Mouse (Mus musculus): ENCODE results near the gene Ccnf. TPM values are rescaled to one million over a fixed set of nuclear protein-coding genes. Genes with fewer than 3 reads are reported as not detected.

Ccnf gene
- polyA plus RNA-seq, 1 experiment from 2014 or later, result 81.5 TPM

DNA sequence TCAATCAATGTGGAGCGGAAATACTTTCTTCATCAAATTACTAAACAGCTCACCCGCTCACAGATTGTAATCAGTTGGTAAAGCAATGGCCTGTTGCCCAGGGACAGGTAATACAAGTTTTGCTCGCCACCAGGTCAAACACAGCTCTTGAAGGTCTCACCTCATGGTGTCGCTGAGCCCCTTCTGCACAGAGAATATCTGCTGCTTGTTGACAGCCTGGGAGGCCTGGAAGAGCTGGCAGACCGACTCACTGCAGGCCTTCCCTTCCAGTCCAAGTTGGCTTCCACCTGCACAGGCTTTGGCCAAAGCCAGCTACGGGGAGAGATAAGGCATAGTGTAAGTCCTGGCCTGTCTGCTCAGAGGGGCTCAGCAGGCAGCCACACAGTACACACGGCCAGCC, 14.4 kb downstream of the Ccnf start:
- Histone ChIP-seq H3K36me3 (ENCODE audit: control insufficient read depth, insufficient read depth, low read length) (peaks cover 86% of the 10 kb centered on the region), H3K4me2 (ENCODE audit: low read depth, low read length) (no peak overlapping the region), H3K9ac (ENCODE audit: low read length) (no peak overlapping the region), H3K4me3 (ENCODE audit: low read length) (no peak overlapping the region), H3K27me3 (ENCODE audit: control insufficient read depth, insufficient read depth, low read depth, low read length) (no peaks in the 10 kb centered on the region), H3K9me3 (ENCODE audit: control insufficient read depth, low read length) (no peaks in the 10 kb centered on the region), H3K4me1 (replicated peaks; ENCODE audit: control insufficient read depth, insufficient read depth, low read length) (no peaks in the 10 kb centered on the region), H3K27ac (ENCODE audit: low read length) (no peak overlapping the region)
- 87% methylated on average over 7 of the region's 7 CpGs for WGBS
- no peak for ATAC-seq (ENCODE audit: low read depth)

DNA sequence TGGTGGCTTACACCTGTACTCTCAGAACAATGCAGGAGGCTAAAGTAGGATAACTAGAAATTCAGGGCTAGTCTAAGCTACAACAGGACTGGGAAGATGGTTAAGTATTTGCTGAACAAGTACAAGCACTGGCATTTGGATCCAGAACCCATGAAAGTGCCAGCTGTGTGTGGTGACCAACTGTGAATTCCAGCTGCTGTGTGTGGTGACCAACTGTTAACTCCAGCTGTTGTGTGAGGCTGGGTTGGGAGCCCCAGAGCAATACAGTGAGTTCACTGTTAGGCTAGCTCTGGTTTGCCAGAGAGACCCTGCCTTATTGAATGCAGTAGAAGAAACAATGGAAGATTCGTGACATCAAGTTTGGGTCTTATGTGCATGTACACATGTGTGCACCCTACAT, 14.8 kb downstream of the Ccnf start:
- peaks cover 81% of the 10 kb centered on the region for H3K36me3 ChIP-seq (ENCODE audit: control insufficient read depth, insufficient read depth, low read length)
- no peak overlapping the region for H3K9ac ChIP-seq (ENCODE audit: low read length)
- 93% methylated on average over 1 of the region's 1 CpGs for WGBS
- H3K4me2 ChIP-seq (ENCODE audit: low read depth, low read length), result no peak overlapping the region
- H3K27ac ChIP-seq (ENCODE audit: low read length), result no peak overlapping the region
- ATAC-seq (ENCODE audit: low read depth), result no peak
- no peaks in the 10 kb centered on the region for H3K4me1 ChIP-seq (replicated peaks; ENCODE audit: control insufficient read depth, insufficient read depth, low read length)
- no peak overlapping the region for H3K4me3 ChIP-seq (ENCODE audit: low read length)
- H3K9me3 ChIP-seq (ENCODE audit: control insufficient read depth, low read length), result no peaks in the 10 kb centered on the region
- H3K27me3 ChIP-seq (ENCODE audit: control insufficient read depth, insufficient read depth, low read depth, low read length), result no peaks in the 10 kb centered on the region

GRCm38 (mm10) chr17:24227941-24228340, 23.3 kb downstream of the Ccnf start:
- Histone ChIP-seq H3K4me3 (ENCODE audit: low read length) (no peak overlapping the region), H3K27ac (ENCODE audit: low read length) (no peak overlapping the region), H3K4me2 (ENCODE audit: low read depth, low read length) (no peak overlapping the region), H3K9ac (ENCODE audit: low read length) (no peak overlapping the region), H3K36me3 (ENCODE audit: control insufficient read depth, insufficient read depth, low read length) (peaks cover 69% of the 10 kb centered on the region), H3K9me3 (ENCODE audit: control insufficient read depth, low read length) (no peaks in the 10 kb centered on the region), H3K4me1 (replicated peaks; ENCODE audit: control insufficient read depth, insufficient read depth, low read length) (no peaks in the 10 kb centered on the region), H3K27me3 (ENCODE audit: control insufficient read depth, insufficient read depth, low read depth, low read length) (no peaks in the 10 kb centered on the region)
- 80% methylated on average over 7 of the region's 7 CpGs for WGBS
- no peak for ATAC-seq (ENCODE audit: low read depth)

DNA sequence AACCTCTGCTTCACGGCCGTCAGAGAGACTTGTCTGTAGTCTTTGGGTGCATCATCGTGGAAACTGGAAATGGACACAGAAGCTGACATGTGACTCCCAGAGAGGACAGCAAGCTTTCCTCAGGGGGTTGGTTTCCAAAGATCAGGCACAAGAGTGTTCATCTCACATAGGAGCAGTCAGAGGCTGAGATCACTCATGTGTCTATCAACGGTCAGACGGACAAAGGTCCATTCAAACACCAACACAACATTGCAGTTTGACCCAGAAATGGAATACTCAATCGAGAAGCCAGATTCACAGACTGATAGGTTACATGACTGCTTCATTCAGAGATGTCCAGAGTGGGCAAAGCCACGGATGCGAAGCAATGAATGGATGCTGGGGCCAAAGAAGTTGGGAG, 24.6 kb downstream of the Ccnf start:
- H3K27ac ChIP-seq (ENCODE audit: low read length), result no peak overlapping the region
- H3K4me2 ChIP-seq (ENCODE audit: low read depth, low read length), result no peak overlapping the region
- whole genome bisulfite sequencing, result 88% methylated on average over 8 of the region's 8 CpGs
- no peak overlapping the region for H3K9ac ChIP-seq (ENCODE audit: low read length)
- no peak overlapping the region for H3K4me3 ChIP-seq (ENCODE audit: low read length)
- H3K4me1 ChIP-seq (replicated peaks; ENCODE audit: control insufficient read depth, insufficient read depth, low read length), result no peaks in the 10 kb centered on the region
- no peak for ATAC-seq (ENCODE audit: low read depth)
- peaks cover 67% of the 10 kb centered on the region for H3K36me3 ChIP-seq (ENCODE audit: control insufficient read depth, insufficient read depth, low read length)
- H3K9me3 ChIP-seq (ENCODE audit: control insufficient read depth, low read length), result no peaks in the 10 kb centered on the region
- H3K27me3 ChIP-seq (ENCODE audit: control insufficient read depth, insufficient read depth, low read depth, low read length), result no peaks in the 10 kb centered on the region

- H3K36me3 ChIP-seq (ENCODE audit: control insufficient read depth, insufficient read depth, low read length), result peaks cover 64% of the 10 kb centered on the region
- no peak overlapping the region for H3K4me3 ChIP-seq (ENCODE audit: low read length)
- H3K9ac ChIP-seq (ENCODE audit: low read length), result no peak overlapping the region
- no peaks in the 10 kb centered on the region for H3K9me3 ChIP-seq (ENCODE audit: control insufficient read depth, low read length)
- H3K4me2 ChIP-seq (ENCODE audit: low read depth, low read length), result no peak overlapping the region
- no peak overlapping the region for H3K27ac ChIP-seq (ENCODE audit: low read length)
- ATAC-seq (ENCODE audit: low read depth), result no peak
- H3K4me1 ChIP-seq (replicated peaks; ENCODE audit: control insufficient read depth, insufficient read depth, low read length), result peaks cover 4% of the 10 kb centered on the region; the same call in 1 of the 2 replicates
- WGBS, result 91% methylated on average over 5 of the region's 5 CpGs
- H3K27me3 ChIP-seq (ENCODE audit: control insufficient read depth, insufficient read depth, low read depth, low read length), result no peaks in the 10 kb centered on the region
Measured at GRCm38 (mm10) chr17:24225851-24226250, 25.4 kb downstream of the Ccnf start.

DNA sequence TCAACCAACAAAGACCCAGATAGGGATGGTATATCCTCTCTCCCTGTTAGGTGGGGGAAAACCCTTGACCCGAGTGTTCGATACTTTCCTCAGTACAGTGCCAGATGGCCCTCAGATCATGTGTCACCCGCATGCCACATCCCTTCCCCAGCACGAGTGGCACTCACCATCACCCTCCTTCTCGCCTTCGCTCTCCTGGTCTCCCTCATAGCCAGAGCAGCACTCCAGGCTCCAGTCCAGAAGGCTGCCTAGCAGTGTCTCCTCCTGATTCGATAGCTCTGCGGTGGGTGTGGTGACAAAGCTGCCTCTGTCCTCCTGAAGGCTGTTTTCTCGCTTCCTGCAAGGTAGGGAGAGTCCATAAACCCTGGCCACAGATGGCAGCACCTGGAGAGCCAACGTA, 26.5 kb downstream of the Ccnf start:
- H3K36me3 ChIP-seq (ENCODE audit: control insufficient read depth, insufficient read depth, low read length), result peaks cover 56% of the 10 kb centered on the region
- ATAC-seq (ENCODE audit: low read depth), result no peak
- H3K9me3 ChIP-seq (ENCODE audit: control insufficient read depth, low read length), result no peaks in the 10 kb centered on the region
- H3K4me3 ChIP-seq (ENCODE audit: low read length), result no peak overlapping the region
- H3K27me3 ChIP-seq (ENCODE audit: control insufficient read depth, insufficient read depth, low read depth, low read length), result no peaks in the 10 kb centered on the region
- no peak overlapping the region for H3K27ac ChIP-seq (ENCODE audit: low read length)
- peaks cover 9% of the 10 kb centered on the region for H3K4me1 ChIP-seq (replicated peaks; ENCODE audit: control insufficient read depth, insufficient read depth, low read length)
- H3K9ac ChIP-seq (ENCODE audit: low read length), result no peak overlapping the region
- 81% methylated on average over 10 of the region's 10 CpGs for WGBS
- H3K4me2 ChIP-seq (ENCODE audit: low read depth, low read length), result no peak overlapping the region

DNA sequence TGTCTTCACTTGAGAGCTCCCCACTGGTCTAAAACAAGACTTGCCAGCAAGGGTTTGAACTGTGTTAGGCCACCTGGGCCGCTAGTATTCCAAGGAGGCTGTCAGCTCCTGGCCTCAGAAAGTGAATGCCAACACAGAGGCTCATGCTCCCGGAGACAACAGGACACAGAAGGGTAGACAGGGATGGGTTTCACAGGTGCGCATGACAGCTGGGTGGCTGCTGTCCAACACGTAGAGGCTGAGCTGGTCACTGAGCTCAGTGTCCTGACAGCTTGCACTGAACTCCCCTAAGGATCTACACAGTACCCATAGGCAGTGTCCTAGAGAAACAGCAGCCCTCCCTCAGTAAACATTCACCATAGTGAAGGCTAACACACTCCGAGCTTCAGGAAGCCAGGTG, 27.8 kb downstream of the Ccnf start:
- Histone ChIP-seq H3K4me3 (ENCODE audit: low read length) (no peak overlapping the region), H3K27me3 (ENCODE audit: control insufficient read depth, insufficient read depth, low read depth, low read length) (no peaks in the 10 kb centered on the region), H3K27ac (ENCODE audit: low read length) (no peak overlapping the region), H3K9ac (ENCODE audit: low read length) (no peak overlapping the region), H3K4me2 (ENCODE audit: low read depth, low read length) (no peak overlapping the region), H3K4me1 (replicated peaks; ENCODE audit: control insufficient read depth, insufficient read depth, low read length) (peaks cover 14% of the 10 kb centered on the region), H3K36me3 (ENCODE audit: control insufficient read depth, insufficient read depth, low read length) (peaks cover 50% of the 10 kb centered on the region), H3K9me3 (ENCODE audit: control insufficient read depth, low read length) (no peaks in the 10 kb centered on the region)
- WGBS, result 86% methylated on average over 5 of the region's 5 CpGs
- no peak for ATAC-seq (ENCODE audit: low read depth)

GRCm38 (mm10) chr17:24222653-24223052, 28.6 kb downstream of the Ccnf start:
- WGBS, result 71% methylated on average over 6 of the region's 6 CpGs
- H3K36me3 ChIP-seq (ENCODE audit: control insufficient read depth, insufficient read depth, low read length), result peaks cover 43% of the 10 kb centered on the region
- H3K4me2 ChIP-seq (ENCODE audit: low read depth, low read length), result no peak overlapping the region
- no peak overlapping the region for H3K4me3 ChIP-seq (ENCODE audit: low read length)
- peaks cover 14% of the 10 kb centered on the region for H3K4me1 ChIP-seq (replicated peaks; ENCODE audit: control insufficient read depth, insufficient read depth, low read length)
- no peaks in the 10 kb centered on the region for H3K9me3 ChIP-seq (ENCODE audit: control insufficient read depth, low read length)
- ATAC-seq (ENCODE audit: low read depth), result no peak
- H3K27ac ChIP-seq (ENCODE audit: low read length), result no peak overlapping the region
- H3K27me3 ChIP-seq (ENCODE audit: control insufficient read depth, insufficient read depth, low read depth, low read length), result no peaks in the 10 kb centered on the region
- no peak overlapping the region for H3K9ac ChIP-seq (ENCODE audit: low read length)

DNA sequence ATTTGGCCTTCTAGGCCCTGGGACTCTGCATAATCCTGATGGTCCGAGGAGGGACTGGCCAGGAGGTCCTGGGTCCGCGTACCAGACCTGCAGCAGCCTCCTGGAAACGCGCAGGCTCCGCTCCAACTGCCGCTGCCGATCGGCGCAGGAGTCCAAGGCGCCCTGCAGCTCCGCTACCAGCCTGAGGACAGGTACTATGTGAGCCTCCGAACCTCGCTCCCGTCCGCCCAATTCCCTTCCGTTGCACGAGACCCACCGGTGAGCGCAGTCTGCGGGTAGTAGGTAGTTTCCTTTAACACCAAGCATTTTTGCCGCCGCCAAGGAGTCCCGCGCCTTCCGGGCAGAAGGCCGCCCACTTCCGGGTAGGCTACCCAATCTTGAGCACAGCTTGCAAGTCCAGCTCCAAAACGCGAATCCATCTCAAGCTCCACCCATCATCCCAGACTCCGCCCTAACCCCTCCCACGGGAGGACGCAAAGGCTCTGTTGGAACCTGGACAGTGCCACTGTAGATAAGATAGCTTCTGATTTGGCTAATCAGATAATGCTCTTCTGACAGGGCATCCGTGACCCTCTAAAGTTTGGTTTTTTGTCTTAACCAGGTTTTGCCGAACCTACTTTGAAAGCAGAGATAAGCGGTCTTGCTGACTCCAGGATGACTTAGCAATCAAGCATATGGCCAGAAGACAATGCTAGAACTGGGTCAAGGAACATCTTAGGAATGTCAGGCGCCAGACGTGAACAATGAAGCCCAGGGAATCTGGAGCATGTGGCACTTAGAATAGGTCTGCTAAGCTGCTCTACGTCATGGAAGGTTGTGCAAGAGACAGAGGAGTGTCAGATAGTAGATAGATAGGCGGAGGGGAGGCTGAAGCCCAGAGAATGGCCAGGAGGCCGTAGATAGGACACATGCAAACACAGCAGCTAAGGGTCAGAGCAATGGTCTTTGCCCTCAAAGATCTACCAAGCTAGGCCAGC, 30.6 kb downstream of the Ccnf start, which contains the start of gene Tedc2:
TSS of gene Tedc2 (minus strand) at position 417 of the 977 bp plus-strand sequence.
- 3% methylated on average over 41 of the region's 41 CpGs for WGBS
- H3K36me3 ChIP-seq (ENCODE audit: control insufficient read depth, insufficient read depth, low read length), result peaks cover 38% of the 10 kb centered on the region
- H3K27me3 ChIP-seq (ENCODE audit: control insufficient read depth, insufficient read depth, low read depth, low read length), result no peaks in the 10 kb centered on the region
- peak; percentile 96 for ATAC-seq (ENCODE audit: low read depth)
- peak within 1 kb of the TSS; percentile 62 for H3K27ac ChIP-seq (ENCODE audit: low read length)
- H3K4me1 ChIP-seq (replicated peaks; ENCODE audit: control insufficient read depth, insufficient read depth, low read length), result peaks cover 14% of the 10 kb centered on the region
- peak within 1 kb of the TSS; percentile 80 for H3K9ac ChIP-seq (ENCODE audit: low read length)
- peak within 1 kb of the TSS; percentile 79 for H3K4me2 ChIP-seq (ENCODE audit: low read depth, low read length)
- peak within 1 kb of the TSS; percentile 67 for H3K4me3 ChIP-seq (ENCODE audit: low read length)
- no peaks in the 10 kb centered on the region for H3K9me3 ChIP-seq (ENCODE audit: control insufficient read depth, low read length)
